Mouse (Mus musculus) kidney, postnatal 0 days (tissue): Measurements from ENCODE around the gene 6330409D20Rik. TPM values are rescaled to one million over a fixed set of nuclear protein-coding genes. Genes with fewer than 3 reads are reported as not detected.
A peak's percentile ranks its signal among the peaks of the same experiment; 100 is the strongest.

ENCODE experiments used
- ATAC-seq: fragments of 200-750 bp; cut with Nextera tagmentation; replicated peaks from 2 replicates; pipeline ENCODE4 v1.8.0; 2017; ENCODE audit warnings: low read depth, moderate number of reproducible peaks, moderate TSS enrichment, moderate library complexity; ENCODE audit not compliant: low FRiP score
- DNase-seq: peaks from one replicate; pipeline ENCODE4 v3.0.0-alpha.2; 2016; ENCODE audit warnings: low spot score
- H3K27ac ChIP-seq: fragments of 300-500 bp; sonication (generic); 2 replicates; pipeline ENCODE4 v1.5.1; 2014; ENCODE audit warnings: mild to moderate bottlenecking
- H3K27me3 ChIP-seq: fragments of 300-500 bp; sonication (generic); 2 replicates; pipeline ENCODE4 v1.6.1; 2014; ENCODE audit warnings: low read length, mixed read lengths; ENCODE audit not compliant: insufficient read depth
- H3K36me3 ChIP-seq: fragments of 300-500 bp; sonication (generic); 2 replicates; pipeline ENCODE4 v1.6.1; 2014; ENCODE audit warnings: low read length, mixed read lengths; ENCODE audit not compliant: insufficient read depth
- H3K4me1 ChIP-seq: fragments of 300-500 bp; sonication (generic); replicated peaks from 2 replicates; pipeline ENCODE4 v1.6.1; 2014; ENCODE audit warnings: antibody characterized with exemption, low read length, mixed read lengths; ENCODE audit not compliant: insufficient read depth
- H3K4me2 ChIP-seq: fragments of 300-500 bp; sonication (generic); 2 replicates; pipeline ENCODE4 v1.6.1; 2014; ENCODE audit warnings: mild to moderate bottlenecking, low read length, moderate library complexity, mixed read lengths
- H3K4me3 ChIP-seq: fragments of 300-500 bp; sonication (generic); replicated peaks from 2 replicates; pipeline ENCODE4 v1.5.1; 2014; ENCODE audit warnings: low read depth, low read length
- H3K9ac ChIP-seq: fragments of 300-500 bp; sonication (generic); 2 replicates; pipeline ENCODE4 v1.6.1; 2014; ENCODE audit warnings: low read depth, low read length
- H3K9me3 ChIP-seq: fragments of 300-500 bp; sonication (generic); replicated peaks from 2 replicates; pipeline ENCODE4 v1.6.1; 2016; ENCODE audit warnings: low read length, inconsistent platforms, mixed read lengths
- CTCF ChIP-seq: IDR thresholded peaks from 2 replicates; pipeline ENCODE4 v1.5.1; 2016; ENCODE audit warnings: antibody characterized with exemption, low read depth, mild to moderate bottlenecking, moderate library complexity
- WGBS: fragments of 180-500 bp; shearing (Covaris S2); extraction: QIAGEN DNeasy Blood & Tissue Kit; methylation state at CpG from one replicate; pipeline ENCODE4 v1.1.7; 2014; 5-methylcytosine and 5-hydroxymethylcytosine counted together
- polyA plus RNA-seq: library from polyadenylated mRNA; unstranded; fragments of >200 nt; fragmentation: Nextera tagmentation; extraction: Ambion mirVana; gene quantifications from 2 replicates; pipeline ENCODE4 v1.2.1, GENCODE M21; 2015

6330409D20Rik gene
- polyA plus RNA-seq, 1 experiment from 2014 or later = not detected

- TF ChIP-seq CTCF = no peak
- Histone ChIP-seq H3K4me2 (no peak overlapping the region), H3K4me1 (peaks cover 10% of the 10 kb centered on the region; the same call in 1 of the 2 replicates), H3K9ac (no peak overlapping the region), H3K4me3 (no peak overlapping the region), H3K27me3 (no peaks in the 10 kb centered on the region), H3K27ac (no peak overlapping the region), H3K9me3 (no peaks in the 10 kb centered on the region), H3K36me3 (no peaks in the 10 kb centered on the region)
- ATAC-seq (no peak), DNase-seq (peak; percentile 62)
- 63% methylated on average over 16 of the region's 16 CpGs for WGBS
These were observed 15.7 kb downstream of the 6330409D20Rik start for GRCm38 (mm10) chr2:32724832-32725790.

- ATAC-seq (no peak), DNase-seq (no peak)
- Histone ChIP-seq H3K4me2 (no peak overlapping the region), H3K4me1 (peaks cover 10% of the 10 kb centered on the region; the same call in 1 of the 2 replicates), H3K36me3 (no peaks in the 10 kb centered on the region), H3K9me3 (no peaks in the 10 kb centered on the region), H3K27me3 (no peaks in the 10 kb centered on the region), H3K27ac (no peak overlapping the region), H3K4me3 (no peak overlapping the region), H3K9ac (no peak overlapping the region)
- 89% methylated on average over 4 of the region's 4 CpGs for WGBS
- no peak for TF ChIP-seq CTCF
These were observed 16.7 kb downstream of the 6330409D20Rik start for GRCm38 (mm10) chr2:32724149-32724548.

GRCm38 (mm10) chr2:32722581-32722980 lies 18.2 kb downstream of the 6330409D20Rik start:
- Histone ChIP-seq H3K4me3 (no peak overlapping the region), H3K4me2 (no peak overlapping the region), H3K9ac (no peak overlapping the region), H3K9me3 (no peaks in the 10 kb centered on the region), H3K27me3 (no peaks in the 10 kb centered on the region), H3K36me3 (no peaks in the 10 kb centered on the region), H3K27ac (no peak overlapping the region), H3K4me1 (peaks cover 10% of the 10 kb centered on the region; the same call in 1 of the 2 replicates)
- 61% methylated on average over 3 of the region's 3 CpGs for WGBS
- DNase-seq (no peak), ATAC-seq (no peak)
- TF ChIP-seq CTCF = no peak

- no peak for TF ChIP-seq CTCF
- WGBS = 40% methylated on average over 6 of the region's 6 CpGs
- no peak for ATAC-seq
These were observed 18.8 kb downstream of the 6330409D20Rik start for GRCm38 (mm10) chr2:32722046-32722445.

GRCm38 (mm10) chr2:32720681-32721229 lies 20.1 kb downstream of the 6330409D20Rik start, which contains the start of gene Sh2d3c:
Gene Sh2d3c, plus strand, starts transcription at chr2:32721055.
- TF ChIP-seq CTCF = no peak
- Histone ChIP-seq H3K4me3 (peak within 1 kb of the TSS; percentile 4; the same call in 1 of the 2 replicates), H3K36me3 (no peaks in the 10 kb centered on the region), H3K4me2 (peak within 1 kb of the TSS; percentile 11), H3K4me1 (peaks cover 10% of the 10 kb centered on the region; the same call in 1 of the 2 replicates), H3K9me3 (no peaks in the 10 kb centered on the region), H3K27ac (peak within 1 kb of the TSS; percentile 19; the same call in 1 of the 2 replicates), H3K9ac (peak within 1 kb of the TSS; percentile 31; the same call in 1 of the 2 replicates), H3K27me3 (no peaks in the 10 kb centered on the region)
- 0 out of 2 replicates have a peak, but pooled peaks have one; percentile 15 for ATAC-seq
- WGBS = 25% methylated on average over 8 of the region's 8 CpGs
- peak; percentile 52 for DNase-seq

More at GRCm38 (mm10) chr2:32722046-32722445, 18.8 kb downstream of the 6330409D20Rik start:
- H3K36me3 ChIP-seq = no peaks in the 10 kb centered on the region
- peak overlapping the region; percentile 11 for H3K4me2 ChIP-seq
- DNase-seq = no peak
- no peaks in the 10 kb centered on the region for H3K9me3 ChIP-seq
- 0 out of 2 replicates have a peak overlapping the region, but pooled peaks have one; percentile 6 for H3K9ac ChIP-seq
- no peaks in the 10 kb centered on the region for H3K27me3 ChIP-seq
- H3K4me1 ChIP-seq = peaks cover 10% of the 10 kb centered on the region; the same call in 1 of the 2 replicates
- no peak overlapping the region for H3K27ac ChIP-seq
- H3K4me3 ChIP-seq = no peak overlapping the region

- Histone ChIP-seq H3K4me2 (no peak overlapping the region), H3K36me3 (no peaks in the 10 kb centered on the region), H3K4me1 (peaks cover 10% of the 10 kb centered on the region; the same call in 1 of the 2 replicates), H3K9ac (no peak overlapping the region), H3K4me3 (no peak overlapping the region), H3K27ac (no peak overlapping the region), H3K9me3 (no peaks in the 10 kb centered on the region), H3K27me3 (no peaks in the 10 kb centered on the region)
- ATAC-seq = no peak
- WGBS = 86% methylated on average over 3 of the region's 3 CpGs
- TF ChIP-seq CTCF = no peak
- no peak for DNase-seq
These were observed 20.8 kb downstream of the 6330409D20Rik start for GRCm38 (mm10) chr2:32720053-32720452.
